Mouse (Mus musculus) lung, postnatal 0 days (tissue): ENCODE measurements around the gene Slc44a1. TPM values are rescaled to one million over a fixed set of nuclear protein-coding genes. Genes with fewer than 3 reads are reported as not detected.

ENCODE experiments used
- ATAC-seq: fragments of 200-750 bp; cut with Nextera tagmentation; 2 replicates; pipeline ENCODE4 v1.8.0; 2017; ENCODE audit warnings: moderate library complexity
- DNase-seq: peaks from one replicate; pipeline ENCODE4 v3.0.0-alpha.2; 2016; ENCODE audit warnings: low spot score
- H3K27ac ChIP-seq: fragments of 300-500 bp; sonication (generic); 2 replicates; pipeline ENCODE4 v1.5.1; 2014; ENCODE audit warnings: antibody characterized with exemption, mild to moderate bottlenecking, low read length, mixed read lengths
- H3K27me3 ChIP-seq: fragments of 300-500 bp; sonication (generic); replicated peaks from 2 replicates; pipeline ENCODE4 v1.6.1; 2014; ENCODE audit warnings: low read length, mixed read lengths; ENCODE audit not compliant: insufficient read depth
- H3K36me3 ChIP-seq: fragments of 300-500 bp; sonication (generic); 2 replicates; pipeline ENCODE4 v1.6.1; 2014; ENCODE audit warnings: low read length, mixed read lengths; ENCODE audit not compliant: insufficient read depth
- H3K4me1 ChIP-seq: fragments of 300-500 bp; sonication (generic); 2 replicates; pipeline ENCODE4 v1.6.1; 2014; ENCODE audit warnings: antibody characterized with exemption, low read depth, low read length, mixed read lengths; ENCODE audit not compliant: insufficient read depth
- H3K4me2 ChIP-seq: fragments of 300-500 bp; sonication (generic); replicated peaks from 2 replicates; pipeline ENCODE4 v1.6.1; 2014; ENCODE audit warnings: low read depth, mild to moderate bottlenecking, low read length, moderate library complexity, mixed read lengths
- H3K4me3 ChIP-seq: fragments of 300-500 bp; sonication (generic); 2 replicates; pipeline ENCODE4 v1.5.1; 2014; ENCODE audit warnings: low read depth, low read length
- H3K9ac ChIP-seq: fragments of 300-500 bp; sonication (generic); replicated peaks from 2 replicates; pipeline ENCODE4 v1.6.1; 2014; ENCODE audit warnings: low read depth, mild to moderate bottlenecking
- H3K9me3 ChIP-seq: fragments of 300-500 bp; sonication (generic); 2 replicates; pipeline ENCODE4 v1.6.1; 2016; ENCODE audit warnings: low read length, mixed read lengths
- CTCF ChIP-seq: IDR thresholded peaks from 2 replicates; pipeline ENCODE4 v1.5.1; 2016; ENCODE audit warnings: antibody characterized with exemption, mild to moderate bottlenecking
- EP300 ChIP-seq: IDR thresholded peaks from 2 replicates; pipeline ENCODE4 v1.6.1; 2016; ENCODE audit warnings: antibody characterized with exemption, mild to moderate bottlenecking, control low read depth
- WGBS: fragments of 180-500 bp; shearing (Covaris S2); extraction: QIAGEN DNeasy Blood & Tissue Kit; methylation state at CpG from one replicate; pipeline ENCODE4 v1.1.7; 2014; 5-methylcytosine and 5-hydroxymethylcytosine counted together
- polyA plus RNA-seq: library from polyadenylated mRNA; unstranded; fragments of >200 nt; fragmentation: Nextera tagmentation; extraction: Ambion mirVana; gene quantifications from 2 replicates; pipeline ENCODE4 v1.2.1, GENCODE M21; 2015

The Slc44a1 gene
- polyA plus RNA-seq, 1 experiment from 2014 or later = 30.4 TPM

GRCm38 (mm10) chr4:53620104-53620503 lies 179.9 kb downstream of the Slc44a1 start:
- Histone ChIP-seq H3K4me2 (no peak overlapping the region), H3K36me3 (no peaks in the 10 kb centered on the region), H3K4me1 (no peaks in the 10 kb centered on the region), H3K9ac (no peak overlapping the region), H3K4me3 (no peak overlapping the region), H3K9me3 (no peaks in the 10 kb centered on the region), H3K27me3 (no peaks in the 10 kb centered on the region), H3K27ac (no peak overlapping the region)
- 81% methylated on average over 6 of the region's 6 CpGs for WGBS
- TF ChIP-seq EP300 (no peak), CTCF (no peak)
- DNase-seq = no peak
- no peak for ATAC-seq

GRCm38 (mm10) chr4:53621084-53621483 lies 180.9 kb downstream of the Slc44a1 start:
- WGBS = 34% methylated on average over 6 of the region's 6 CpGs
- TF ChIP-seq EP300 = no peak
- TF ChIP-seq CTCF = no peak
- ATAC-seq = no peak

GRCm38 (mm10) chr4:53621490-53621889 lies 181.3 kb downstream of the Slc44a1 start:
- Histone ChIP-seq H3K36me3 (no peaks in the 10 kb centered on the region), H3K4me3 (no peak overlapping the region), H3K27me3 (no peaks in the 10 kb centered on the region), H3K4me2 (no peak overlapping the region), H3K4me1 (no peaks in the 10 kb centered on the region), H3K9ac (no peak overlapping the region), H3K27ac (no peak overlapping the region), H3K9me3 (no peaks in the 10 kb centered on the region)
- TF ChIP-seq EP300 = no peak
- TF ChIP-seq CTCF = no peak
- no peak for ATAC-seq
- 30% methylated on average over 5 of the region's 5 CpGs for WGBS
- no peak for DNase-seq

More at GRCm38 (mm10) chr4:53621084-53621483, 180.9 kb downstream of the Slc44a1 start:
- Histone ChIP-seq H3K9ac (no peak overlapping the region), H3K9me3 (no peaks in the 10 kb centered on the region), H3K36me3 (no peaks in the 10 kb centered on the region), H3K4me1 (no peaks in the 10 kb centered on the region), H3K4me2 (no peak overlapping the region), H3K27ac (no peak overlapping the region), H3K27me3 (no peaks in the 10 kb centered on the region), H3K4me3 (no peak overlapping the region)
- no peak for DNase-seq

GRCm38 (mm10) chr4:53623711-53624110 lies 183.5 kb downstream of the Slc44a1 start:
- H3K4me1 ChIP-seq = no peaks in the 10 kb centered on the region
- DNase-seq (no peak), ATAC-seq (no peak)
- H3K4me2 ChIP-seq = no peak overlapping the region
- 94% methylated on average over 1 of the region's 1 CpGs for WGBS
- H3K9ac ChIP-seq = no peak overlapping the region
- TF ChIP-seq CTCF (no peak), EP300 (no peak)
- H3K27me3 ChIP-seq = no peaks in the 10 kb centered on the region
- H3K27ac ChIP-seq = no peak overlapping the region
- H3K9me3 ChIP-seq = no peaks in the 10 kb centered on the region
- no peaks in the 10 kb centered on the region for H3K36me3 ChIP-seq
- no peak overlapping the region for H3K4me3 ChIP-seq

GRCm38 (mm10) chr4:53624816-53625215 lies 184.6 kb downstream of the Slc44a1 start:
- DNase-seq (no peak), ATAC-seq (no peak)
- no peak overlapping the region for H3K27ac ChIP-seq
- H3K4me3 ChIP-seq = no peak overlapping the region
- H3K27me3 ChIP-seq = no peaks in the 10 kb centered on the region
- no peaks in the 10 kb centered on the region for H3K9me3 ChIP-seq
- no peaks in the 10 kb centered on the region for H3K4me1 ChIP-seq
- 36% methylated on average over 4 of the region's 4 CpGs for WGBS
- H3K36me3 ChIP-seq = no peaks in the 10 kb centered on the region
- TF ChIP-seq CTCF (no peak), EP300 (no peak)
- H3K4me2 ChIP-seq = no peak overlapping the region
- no peak overlapping the region; the same call in 1 of the 2 replicates for H3K9ac ChIP-seq

GRCm38 (mm10) chr4:53625263-53625662 lies 185.1 kb downstream of the Slc44a1 start:
- H3K36me3 ChIP-seq = no peaks in the 10 kb centered on the region
- DNase-seq (no peak), ATAC-seq (no peak)
- 67% methylated on average over 3 of the region's 3 CpGs for WGBS
- H3K4me3 ChIP-seq = no peak overlapping the region
- H3K9ac ChIP-seq = no peak overlapping the region
- H3K4me2 ChIP-seq = no peak overlapping the region
- H3K27me3 ChIP-seq = no peaks in the 10 kb centered on the region
- no peaks in the 10 kb centered on the region for H3K4me1 ChIP-seq
- no peak overlapping the region for H3K27ac ChIP-seq
- no peak for TF ChIP-seq CTCF
- no peak for TF ChIP-seq EP300
- no peaks in the 10 kb centered on the region for H3K9me3 ChIP-seq

- ATAC-seq = no peak
- 49% methylated on average over 4 of the region's 4 CpGs for WGBS
- Histone ChIP-seq H3K4me1 (peaks cover under 1% of the 10 kb centered on the region; the same call in 1 of the 2 replicates), H3K9me3 (no peaks in the 10 kb centered on the region), H3K4me3 (no peak overlapping the region), H3K9ac (no peak overlapping the region), H3K4me2 (no peak overlapping the region), H3K27me3 (no peaks in the 10 kb centered on the region), H3K27ac (no peak overlapping the region), H3K36me3 (no peaks in the 10 kb centered on the region)
- TF ChIP-seq EP300 (no peak), CTCF (no peak)
- DNase-seq = peak; percentile 62
Observed at GRCm38 (mm10) chr4:53628924-53629323, 188.7 kb downstream of the Slc44a1 start.
